Mouse (Mus musculus) liver, embryonic 13.5 days (tissue): ENCODE results near the gene Atp6v0a1. TPM values are rescaled to one million over a fixed set of nuclear protein-coding genes. Genes with fewer than 3 reads are reported as not detected.

Experiments
- ATAC-seq: fragments of 200-750 bp; cut with Nextera tagmentation; 2 replicates; pipeline ENCODE4 v1.8.0; 2017; ENCODE audit warnings: low read depth, mild to moderate bottlenecking, moderate number of reproducible peaks, moderate library complexity
- DNase-seq: peaks from one replicate; pipeline ENCODE4 v3.0.0; 2022
- H3K27ac ChIP-seq: fragments of 300-500 bp; sonication (generic); 2 replicates; pipeline ENCODE4 v1.5.1; 2015; ENCODE audit warnings: moderate library complexity, mild to moderate bottlenecking, inconsistent platforms
- H3K27me3 ChIP-seq: fragments of 300-500 bp; sonication (generic); 2 replicates; pipeline ENCODE4 v1.6.1; 2015; ENCODE audit warnings: mild to moderate bottlenecking, inconsistent platforms
- H3K36me3 ChIP-seq: fragments of 300-500 bp; sonication (generic); 2 replicates; pipeline ENCODE4 v1.6.1; 2015; ENCODE audit warnings: mild to moderate bottlenecking, inconsistent platforms
- H3K4me1 ChIP-seq: fragments of 300-500 bp; sonication (generic); replicated peaks from 2 replicates; pipeline ENCODE4 v1.6.1; 2015; ENCODE audit warnings: inconsistent platforms
- H3K4me2 ChIP-seq: fragments of 300-500 bp; sonication (generic); 2 replicates; pipeline ENCODE4 v1.6.1; 2015; ENCODE audit warnings: inconsistent platforms, mild to moderate bottlenecking, moderate library complexity
- H3K4me3 ChIP-seq: fragments of 300-500 bp; sonication (generic); replicated peaks from 2 replicates; pipeline ENCODE4 v1.5.1; 2015; ENCODE audit warnings: mild to moderate bottlenecking, inconsistent platforms
- H3K9ac ChIP-seq: fragments of 300-500 bp; sonication (generic); 2 replicates; pipeline ENCODE4 v1.6.1; 2015; ENCODE audit warnings: mild to moderate bottlenecking, inconsistent platforms
- H3K9me3 ChIP-seq: fragments of 300-500 bp; sonication (generic); replicated peaks from 2 replicates; pipeline ENCODE4 v1.6.1; 2016; ENCODE audit warnings: inconsistent platforms
- WGBS: fragments of 180-500 bp; shearing (Covaris S2); methylation state at CpG from one replicate; pipeline ENCODE4 v1.1.7; 2015; ENCODE audit not compliant: insufficient replicate concordance; 5-methylcytosine and 5-hydroxymethylcytosine counted together
- polyA plus RNA-seq: library from polyadenylated mRNA; unstranded; fragments of >200 nt; fragmentation: Nextera tagmentation; extraction: Ambion mirVana; gene quantifications from 2 replicates; pipeline ENCODE4 v1.2.1, GENCODE M21; 2015

Atp6v0a1 gene
- polyA plus RNA-seq, 1 experiment from 2014 or later, result 52.8 TPM

GRCm38 (mm10) chr11:101071810-101072428 lies 62.7 kb downstream of the Atp6v0a1 start:
- Histone ChIP-seq H3K4me3 (no peak overlapping the region), H3K4me2 (no peak overlapping the region), H3K36me3 (no peaks in the 10 kb centered on the region), H3K9me3 (no peaks in the 10 kb centered on the region), H3K9ac (no peak overlapping the region), H3K27ac (no peak overlapping the region), H3K27me3 (peaks cover 45% of the 10 kb centered on the region), H3K4me1 (peaks cover 21% of the 10 kb centered on the region)
- ATAC-seq (no peak), DNase-seq (no peak)
- WGBS, result 66% methylated on average over 14 of the region's 14 CpGs

- H3K27me3 ChIP-seq, result peaks cover 65% of the 10 kb centered on the region
- WGBS, result 72% methylated on average over 9 of the region's 9 CpGs
- H3K4me1 ChIP-seq, result peaks cover 32% of the 10 kb centered on the region
- no peaks in the 10 kb centered on the region for H3K36me3 ChIP-seq
- H3K4me3 ChIP-seq, result no peak within 1 kb of the TSS
- no peak within 1 kb of the TSS for H3K4me2 ChIP-seq
- no peaks in the 10 kb centered on the region for H3K9me3 ChIP-seq
- DNase-seq, result no peak
- no peak within 1 kb of the TSS for H3K27ac ChIP-seq
- H3K9ac ChIP-seq, result no peak within 1 kb of the TSS
- no peak for ATAC-seq
These were observed 68.9 kb downstream of the Atp6v0a1 start, which contains the start of gene Hsd17b1 for GRCm38 (mm10) chr11:101078121-101078520. Gene Hsd17b1, plus strand, starts transcription at chr11:101078411.

GRCm38 (mm10) chr11:101079746-101080145 lies 70.5 kb downstream of the Atp6v0a1 start:
- Histone ChIP-seq H3K9ac (no peak overlapping the region), H3K4me3 (peak overlapping the region; percentile 14), H3K36me3 (peaks cover 5% of the 10 kb centered on the region; the same call in 1 of the 2 replicates), H3K9me3 (no peaks in the 10 kb centered on the region), H3K27me3 (peaks cover 60% of the 10 kb centered on the region), H3K4me2 (peak overlapping the region; percentile 43), H3K4me1 (peaks cover 49% of the 10 kb centered on the region), H3K27ac (no peak overlapping the region)
- DNase-seq, result no peak
- 4% methylated on average over 27 of the region's 27 CpGs for WGBS
- ATAC-seq, result no peak

- DNase-seq, result no peak
- Histone ChIP-seq H3K9me3 (no peaks in the 10 kb centered on the region), H3K4me3 (no peak overlapping the region; the same call in 1 of the 2 replicates), H3K9ac (no peak overlapping the region), H3K4me1 (peaks cover 53% of the 10 kb centered on the region), H3K27me3 (peaks cover 60% of the 10 kb centered on the region), H3K4me2 (no peak overlapping the region), H3K36me3 (peaks cover 11% of the 10 kb centered on the region; the same call in 1 of the 2 replicates), H3K27ac (no peak overlapping the region)
- no peak for ATAC-seq
- 69% methylated on average over 5 of the region's 5 CpGs for WGBS
These were observed 71.2 kb downstream of the Atp6v0a1 start for GRCm38 (mm10) chr11:101080421-101080820.

- ATAC-seq, result no peak
- peaks cover 66% of the 10 kb centered on the region for H3K4me1 ChIP-seq
- peak overlapping the region; percentile 86 for H3K4me2 ChIP-seq
- H3K9ac ChIP-seq, result peak overlapping the region; percentile 90
- no peak for DNase-seq
- H3K9me3 ChIP-seq, result no peaks in the 10 kb centered on the region
- WGBS, result 7% methylated on average over 10 of the region's 10 CpGs
- peak overlapping the region; percentile 79 for H3K4me3 ChIP-seq
- H3K36me3 ChIP-seq, result peaks cover 17% of the 10 kb centered on the region
- H3K27me3 ChIP-seq, result peaks cover 53% of the 10 kb centered on the region
- peak overlapping the region; percentile 94 for H3K27ac ChIP-seq
These were observed 72.4 kb downstream of the Atp6v0a1 start for GRCm38 (mm10) chr11:101081659-101082058.

GRCm38 (mm10) chr11:101082208-101083082 lies 73.2 kb downstream of the Atp6v0a1 start, which contains the start of gene Coasy:
Gene Coasy, plus strand, starts transcription at chr11:101082565.
- H3K9ac ChIP-seq, result peak within 1 kb of the TSS; percentile 90
- H3K4me3 ChIP-seq, result peak within 1 kb of the TSS; percentile 79
- peak within 1 kb of the TSS; percentile 94 for H3K27ac ChIP-seq
- H3K36me3 ChIP-seq, result peaks cover 17% of the 10 kb centered on the region
- no peaks in the 10 kb centered on the region for H3K9me3 ChIP-seq
- H3K4me1 ChIP-seq, result peaks cover 70% of the 10 kb centered on the region
- DNase-seq (peak; percentile 73), ATAC-seq (peak; percentile 85)
- peaks cover 45% of the 10 kb centered on the region for H3K27me3 ChIP-seq
- H3K4me2 ChIP-seq, result peak within 1 kb of the TSS; percentile 86
- WGBS, result under 1% methylated on average over 51 of the region's 51 CpGs

GRCm38 (mm10) chr11:101083083-101083697 lies 73.9 kb downstream of the Atp6v0a1 start:
- no peak for DNase-seq
- H3K4me2 ChIP-seq, result peak overlapping the region; percentile 86
- H3K27me3 ChIP-seq, result peaks cover 37% of the 10 kb centered on the region
- H3K9me3 ChIP-seq, result no peaks in the 10 kb centered on the region
- WGBS, result 30% methylated on average over 19 of the region's 19 CpGs
- peaks cover 17% of the 10 kb centered on the region for H3K36me3 ChIP-seq
- no peak for ATAC-seq
- peak overlapping the region; percentile 94 for H3K27ac ChIP-seq
- peaks cover 77% of the 10 kb centered on the region for H3K4me1 ChIP-seq
- H3K9ac ChIP-seq, result peak overlapping the region; percentile 90
- peak overlapping the region; percentile 79 for H3K4me3 ChIP-seq

- H3K36me3 ChIP-seq, result peaks cover 27% of the 10 kb centered on the region
- H3K9ac ChIP-seq, result peak overlapping the region; percentile 26
- DNase-seq (no peak), ATAC-seq (no peak)
- H3K27me3 ChIP-seq, result peaks cover 27% of the 10 kb centered on the region
- H3K27ac ChIP-seq, result no peak overlapping the region; the same call in 1 of the 2 replicates
- H3K4me3 ChIP-seq, result no peak overlapping the region
- H3K4me2 ChIP-seq, result no peak overlapping the region
- H3K4me1 ChIP-seq, result peaks cover 79% of the 10 kb centered on the region
- WGBS, result 80% methylated on average over 14 of the region's 14 CpGs
- no peaks in the 10 kb centered on the region for H3K9me3 ChIP-seq
These were observed 75.0 kb downstream of the Atp6v0a1 start for GRCm38 (mm10) chr11:101084246-101084645.

GRCm38 (mm10) chr11:101084811-101085210 lies 75.6 kb downstream of the Atp6v0a1 start:
- no peak for ATAC-seq
- peaks cover 21% of the 10 kb centered on the region for H3K27me3 ChIP-seq
- H3K4me3 ChIP-seq, result no peak overlapping the region
- H3K4me2 ChIP-seq, result no peak overlapping the region
- no peak overlapping the region for H3K9ac ChIP-seq
- no peaks in the 10 kb centered on the region for H3K9me3 ChIP-seq
- WGBS, result 87% methylated on average over 12 of the region's 12 CpGs
- no peak overlapping the region; the same call in 1 of the 2 replicates for H3K27ac ChIP-seq
- no peak for DNase-seq
- peaks cover 74% of the 10 kb centered on the region for H3K4me1 ChIP-seq
- H3K36me3 ChIP-seq, result peaks cover 32% of the 10 kb centered on the region

- peak overlapping the region; percentile 82 for H3K27ac ChIP-seq
- H3K9ac ChIP-seq, result peak overlapping the region; percentile 92; the same call in 1 of the 2 replicates
- H3K4me1 ChIP-seq, result peaks cover 72% of the 10 kb centered on the region
- H3K27me3 ChIP-seq, result peaks cover 12% of the 10 kb centered on the region
- ATAC-seq (no peak), DNase-seq (no peak)
- H3K4me2 ChIP-seq, result peak overlapping the region; percentile 98
- H3K4me3 ChIP-seq, result no peak overlapping the region
- peaks cover 42% of the 10 kb centered on the region for H3K36me3 ChIP-seq
- no peaks in the 10 kb centered on the region for H3K9me3 ChIP-seq
- WGBS, result 85% methylated on average over 18 of the region's 18 CpGs
These were observed 76.5 kb downstream of the Atp6v0a1 start for GRCm38 (mm10) chr11:101085617-101086322.
